Mouse (Mus musculus): Measurements from ENCODE around the gene Hoxb7. TPM values are rescaled to one million over a fixed set of nuclear protein-coding genes. Genes with fewer than 3 reads are reported as not detected.

Hoxb7 gene
- polyA plus RNA-seq, 1 experiment from 2014 or later: 3.3 TPM

DNA sequence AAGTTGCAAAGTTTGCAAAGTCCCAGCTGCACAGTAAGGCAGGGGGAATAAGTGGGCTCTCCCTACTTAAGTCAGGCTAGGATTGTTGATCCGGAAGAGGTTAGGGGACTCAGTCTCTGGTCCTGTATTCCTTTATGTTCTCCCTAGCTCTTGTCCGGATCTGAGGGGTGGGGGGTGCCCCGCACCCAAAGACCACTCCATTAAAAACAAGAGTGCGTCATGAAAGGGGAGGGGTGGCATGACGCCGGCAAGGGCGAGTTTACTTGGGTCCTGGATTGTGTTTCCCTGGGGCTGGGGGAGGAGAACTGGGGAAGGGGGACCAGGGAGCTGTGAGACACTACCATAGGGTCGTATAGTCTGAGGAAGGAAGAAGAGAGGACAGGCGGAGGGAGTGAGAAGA lies 13.4 kb downstream of the Hoxb7 start:
- Histone ChIP-seq H3K4me2 (peak overlapping the region; percentile 39; the same call in 1 of the 2 replicates), H3K9ac (no peak overlapping the region), H3K4me1 (peaks cover 33% of the 10 kb centered on the region), H3K27ac (no peak overlapping the region), H3K9me3 (no peaks in the 10 kb centered on the region), H3K36me3 (no peaks in the 10 kb centered on the region), H3K4me3 (peak overlapping the region; percentile 30; the same call in 1 of the 2 replicates), H3K27me3 (peaks cover 100% of the 10 kb centered on the region)
- ATAC-seq (ENCODE audit: insufficient number of reproducible peaks, low FRiP score, low TSS enrichment, low read depth): no peak
- WGBS: 4% methylated on average over 9 of the region's 9 CpGs

DNA sequence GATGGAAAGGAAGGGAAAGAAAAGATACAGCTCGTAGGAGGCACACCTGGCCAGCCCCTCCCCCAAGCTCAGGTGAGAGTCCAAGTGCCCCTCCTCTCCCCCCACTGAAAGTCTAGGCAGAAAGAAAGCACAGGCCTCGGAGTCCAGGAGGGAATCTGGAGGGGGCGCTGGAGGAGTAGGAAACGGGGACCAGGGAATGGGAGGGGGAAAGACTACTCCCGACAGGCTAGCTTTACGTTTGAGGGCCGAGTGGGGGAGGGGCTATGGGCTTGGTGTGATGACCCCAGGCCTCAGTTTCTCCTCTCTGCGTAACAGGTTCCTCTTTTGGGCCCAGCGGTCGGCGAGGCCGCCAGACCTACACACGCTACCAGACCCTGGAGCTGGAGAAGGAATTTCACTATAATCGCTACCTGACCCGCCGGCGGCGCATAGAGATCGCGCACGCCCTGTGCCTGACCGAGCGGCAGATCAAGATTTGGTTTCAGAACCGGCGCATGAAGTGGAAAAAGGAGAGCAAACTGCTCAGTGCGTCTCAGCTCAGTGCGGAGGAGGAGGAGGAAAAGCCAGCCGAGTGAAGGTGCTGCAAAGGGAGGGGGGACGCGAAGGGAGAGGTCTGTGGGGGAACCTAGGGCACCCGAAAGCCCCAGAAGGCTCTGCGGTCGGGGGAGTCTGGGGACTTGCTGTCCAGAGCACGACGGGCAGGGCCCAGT lies 14.1 kb downstream of the Hoxb7 start:
- 0 out of 2 replicates have a peak overlapping the region, but pooled peaks have one; percentile 5 for H3K4me3 ChIP-seq
- H3K9me3 ChIP-seq: no peaks in the 10 kb centered on the region
- no peak overlapping the region for H3K27ac ChIP-seq
- H3K9ac ChIP-seq: no peak overlapping the region
- H3K27me3 ChIP-seq: peaks cover 100% of the 10 kb centered on the region
- 7% methylated on average over 34 of the region's 35 CpGs for WGBS
- no peak for ATAC-seq (ENCODE audit: insufficient number of reproducible peaks, low FRiP score, low TSS enrichment, low read depth)
- no peak overlapping the region for H3K4me2 ChIP-seq
- H3K36me3 ChIP-seq: no peaks in the 10 kb centered on the region
- peaks cover 27% of the 10 kb centered on the region for H3K4me1 ChIP-seq

- ATAC-seq (ENCODE audit: insufficient number of reproducible peaks, low FRiP score, low TSS enrichment, low read depth): no peak
- Histone ChIP-seq H3K9me3 (no peaks in the 10 kb centered on the region), H3K4me3 (0 out of 2 replicates have a peak overlapping the region, but pooled peaks have one; percentile 5), H3K9ac (no peak overlapping the region), H3K27me3 (peaks cover 100% of the 10 kb centered on the region), H3K27ac (no peak overlapping the region), H3K4me1 (peaks cover 26% of the 10 kb centered on the region), H3K4me2 (no peak overlapping the region), H3K36me3 (no peaks in the 10 kb centered on the region)
- WGBS: 8% methylated on average over 9 of the region's 10 CpGs
These were observed 14.6 kb downstream of the Hoxb7 start for GRCm38 (mm10) chr11:96301064-96301431.

DNA sequence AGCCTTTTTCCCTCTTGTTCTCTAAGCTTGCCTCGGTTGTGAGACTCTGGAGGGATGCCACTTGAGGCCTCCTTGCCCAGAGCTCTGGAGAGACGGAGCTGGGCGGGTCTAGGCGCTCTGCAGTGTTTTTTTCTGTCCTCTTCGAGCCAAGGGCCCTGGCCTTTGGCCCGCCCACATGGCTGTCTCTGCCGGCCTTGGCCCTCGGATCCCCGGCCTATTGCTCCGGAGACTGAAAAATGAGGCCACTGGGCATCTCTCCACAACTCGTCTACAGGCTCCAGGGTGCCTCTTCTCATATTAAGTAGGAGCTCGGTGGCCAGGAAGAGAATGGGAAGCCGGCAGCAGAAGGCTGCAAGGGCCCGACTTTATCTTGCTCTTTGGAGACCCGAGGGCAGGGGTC lies 15.4 kb downstream of the Hoxb7 start:
- peaks cover 100% of the 10 kb centered on the region for H3K27me3 ChIP-seq
- H3K27ac ChIP-seq: no peak overlapping the region
- peaks cover 26% of the 10 kb centered on the region for H3K4me1 ChIP-seq
- H3K4me2 ChIP-seq: no peak overlapping the region
- H3K4me3 ChIP-seq: no peak overlapping the region
- 15% methylated on average over 15 of the region's 15 CpGs for WGBS
- ATAC-seq (ENCODE audit: insufficient number of reproducible peaks, low FRiP score, low TSS enrichment, low read depth): no peak
- H3K9me3 ChIP-seq: no peaks in the 10 kb centered on the region
- no peak overlapping the region for H3K9ac ChIP-seq
- H3K36me3 ChIP-seq: no peaks in the 10 kb centered on the region

DNA sequence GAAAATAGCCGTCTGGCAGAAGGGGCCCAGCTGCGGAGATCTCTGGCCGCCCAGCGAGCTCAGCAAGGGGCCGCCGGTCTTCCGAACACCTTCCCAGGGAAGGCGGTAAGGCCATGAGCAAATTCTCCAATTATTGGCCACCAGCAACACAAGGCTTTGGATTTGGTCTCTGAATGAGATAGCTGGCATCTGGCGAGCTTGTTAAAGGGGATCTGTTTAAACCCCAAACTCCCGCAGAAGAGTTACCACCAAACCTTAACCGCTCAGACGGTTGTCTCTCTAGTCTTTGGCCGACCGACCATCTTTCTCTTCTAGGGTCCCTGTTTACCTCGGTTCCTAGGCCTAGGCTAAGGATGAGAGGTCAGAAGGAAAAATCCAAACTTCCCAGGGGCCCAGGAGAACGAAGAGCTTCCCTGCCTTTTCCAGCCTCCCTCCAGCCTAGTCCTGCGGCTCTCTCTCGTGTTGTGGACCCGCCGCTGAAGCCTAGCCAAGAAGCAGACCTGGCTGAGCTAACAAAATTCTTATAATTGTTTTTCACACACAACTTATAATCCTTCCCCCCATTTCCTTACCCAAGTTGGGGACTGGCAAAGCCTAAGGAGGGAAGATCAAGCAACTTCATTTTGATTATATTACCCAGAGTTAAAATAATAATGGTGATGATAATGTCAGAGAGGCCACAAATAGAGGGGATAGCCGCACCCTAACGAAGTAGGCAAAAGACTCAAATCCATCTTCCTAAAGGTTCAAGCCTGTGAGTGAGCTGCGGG lies 16.1 kb downstream of the Hoxb7 start:
- Histone ChIP-seq H3K4me3 (no peak overlapping the region), H3K4me1 (peaks cover 26% of the 10 kb centered on the region), H3K27ac (no peak overlapping the region), H3K4me2 (no peak overlapping the region), H3K9me3 (no peaks in the 10 kb centered on the region), H3K9ac (no peak overlapping the region), H3K27me3 (peaks cover 100% of the 10 kb centered on the region), H3K36me3 (no peaks in the 10 kb centered on the region)
- WGBS: 14% methylated on average over 23 of the region's 23 CpGs
- ATAC-seq (ENCODE audit: insufficient number of reproducible peaks, low FRiP score, low TSS enrichment, low read depth): no peak

DNA sequence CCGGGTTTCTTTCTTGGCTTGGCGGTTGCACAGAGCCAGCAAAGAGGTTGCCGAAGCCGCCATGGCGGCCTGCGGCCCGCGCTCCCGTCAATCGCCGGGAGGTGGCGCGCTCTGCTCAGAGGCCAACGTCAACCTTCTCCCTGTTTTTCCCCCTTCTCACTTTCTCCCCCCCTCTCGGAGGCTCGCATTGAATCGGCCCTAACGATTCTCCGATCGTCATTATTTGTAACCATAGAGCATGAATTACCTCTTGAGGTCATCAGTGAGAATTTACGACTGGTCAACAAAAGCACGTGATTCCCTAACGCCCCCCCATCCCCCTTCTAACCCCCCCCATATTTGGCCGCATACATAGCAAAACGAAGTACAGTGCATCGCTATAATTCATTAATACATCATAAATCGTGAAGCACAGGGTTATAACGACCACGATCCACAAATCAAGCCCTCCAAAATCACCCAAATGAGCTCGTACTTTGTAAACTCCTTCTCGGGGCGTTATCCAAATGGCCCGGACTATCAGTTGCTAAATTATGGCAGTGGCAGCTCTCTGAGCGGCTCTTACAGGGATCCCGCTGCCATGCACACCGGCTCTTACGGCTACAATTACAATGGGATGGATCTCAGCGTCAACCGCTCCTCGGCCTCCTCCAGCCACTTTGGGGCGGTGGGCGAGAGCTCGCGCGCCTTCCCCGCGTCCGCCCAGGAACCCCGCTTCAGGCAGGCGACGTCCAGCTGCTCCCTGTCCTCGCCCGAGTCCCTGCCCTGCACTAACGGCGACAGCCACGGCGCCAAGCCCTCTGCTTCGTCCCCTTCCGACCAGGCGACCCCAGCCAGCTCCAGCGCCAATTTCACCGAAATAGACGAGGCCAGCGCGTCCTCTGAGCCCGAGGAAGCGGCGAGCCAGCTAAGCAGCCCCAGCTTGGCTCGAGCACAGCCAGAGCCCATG lies 17.0 kb downstream of the Hoxb7 start, which contains the start of gene Hoxb5:
Gene Hoxb5, plus strand, starts transcription at position 186 of the 949 bp plus-strand sequence.
- ATAC-seq (ENCODE audit: insufficient number of reproducible peaks, low FRiP score, low TSS enrichment, low read depth): no peak
- no peak within 1 kb of the TSS; the same call in 1 of the 2 replicates for H3K9ac ChIP-seq
- peak within 1 kb of the TSS; percentile 23 for H3K4me3 ChIP-seq
- H3K27ac ChIP-seq: no peak within 1 kb of the TSS
- H3K36me3 ChIP-seq: no peaks in the 10 kb centered on the region
- H3K9me3 ChIP-seq: no peaks in the 10 kb centered on the region
- H3K27me3 ChIP-seq: peaks cover 100% of the 10 kb centered on the region
- peak within 1 kb of the TSS; percentile 42 for H3K4me2 ChIP-seq
- H3K4me1 ChIP-seq: peaks cover 26% of the 10 kb centered on the region
- under 1% methylated on average over 68 of the region's 69 CpGs for WGBS

DNA sequence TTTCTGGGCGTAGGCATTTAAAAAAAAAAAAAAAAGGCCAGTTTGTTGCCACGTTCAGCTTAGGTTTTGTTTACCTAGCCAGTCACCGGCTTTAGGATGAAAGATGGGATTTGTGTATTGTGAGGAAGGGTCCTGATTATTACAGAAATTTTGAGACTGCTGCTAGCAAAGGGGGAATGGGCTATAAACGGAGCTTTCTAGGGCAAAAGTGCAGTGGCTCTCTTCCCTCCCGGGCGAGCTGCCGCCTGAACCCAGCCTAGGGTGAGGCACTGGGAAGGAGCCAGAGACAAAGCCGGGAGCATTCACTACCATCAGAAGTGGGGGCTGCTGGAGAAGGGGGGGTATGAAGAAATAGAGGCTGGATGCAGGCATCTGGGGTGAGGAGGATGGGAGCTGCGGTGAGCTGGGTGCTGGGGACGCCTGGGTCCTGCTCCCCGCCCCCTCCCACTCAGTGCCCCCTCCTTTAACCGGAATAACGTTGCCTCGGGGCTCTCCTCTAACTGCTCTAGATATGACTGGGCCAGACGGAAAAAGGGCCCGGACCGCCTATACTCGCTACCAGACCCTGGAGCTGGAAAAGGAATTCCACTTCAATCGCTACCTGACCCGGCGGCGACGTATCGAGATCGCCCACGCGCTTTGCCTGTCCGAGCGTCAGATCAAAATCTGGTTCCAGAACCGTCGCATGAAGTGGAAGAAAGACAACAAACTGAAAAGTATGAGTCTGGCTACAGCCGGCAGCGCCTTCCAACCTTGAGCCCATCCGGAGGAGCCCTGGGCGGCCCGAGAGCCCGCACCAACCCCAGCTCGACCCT lies 18.2 kb downstream of the Hoxb7 start:
- H3K27me3 ChIP-seq: peaks cover 100% of the 10 kb centered on the region
- WGBS: 6% methylated on average over 38 of the region's 38 CpGs
- H3K4me3 ChIP-seq: peak overlapping the region; percentile 3; the same call in 1 of the 2 replicates
- no peak overlapping the region for H3K27ac ChIP-seq
- no peak for ATAC-seq (ENCODE audit: insufficient number of reproducible peaks, low FRiP score, low TSS enrichment, low read depth)
- H3K4me1 ChIP-seq: peaks cover 21% of the 10 kb centered on the region
- H3K9ac ChIP-seq: no peak overlapping the region
- H3K9me3 ChIP-seq: no peaks in the 10 kb centered on the region
- 0 out of 2 replicates have a peak overlapping the region, but pooled peaks have one; percentile 10 for H3K4me2 ChIP-seq
- H3K36me3 ChIP-seq: no peaks in the 10 kb centered on the region

GRCm38 (mm10) chr11:96305505-96306182 lies 19.2 kb downstream of the Hoxb7 start:
- no peak for ATAC-seq (ENCODE audit: insufficient number of reproducible peaks, low FRiP score, low TSS enrichment, low read depth)
- H3K27ac ChIP-seq: no peak overlapping the region
- peaks cover 21% of the 10 kb centered on the region for H3K4me1 ChIP-seq
- H3K36me3 ChIP-seq: no peaks in the 10 kb centered on the region
- 66% methylated on average over 6 of the region's 6 CpGs for WGBS
- H3K4me3 ChIP-seq: no peak overlapping the region
- peaks cover 99% of the 10 kb centered on the region for H3K27me3 ChIP-seq
- H3K9ac ChIP-seq: no peak overlapping the region
- no peak overlapping the region for H3K4me2 ChIP-seq
- H3K9me3 ChIP-seq: no peaks in the 10 kb centered on the region

GRCm38 (mm10) chr11:96306183-96306907 lies 19.9 kb downstream of the Hoxb7 start:
- H3K4me3 ChIP-seq: no peak overlapping the region
- ATAC-seq (ENCODE audit: insufficient number of reproducible peaks, low FRiP score, low TSS enrichment, low read depth): no peak
- H3K4me1 ChIP-seq: peaks cover 19% of the 10 kb centered on the region

GRCm38 (mm10) chr11:96306908-96307269 lies 20.5 kb downstream of the Hoxb7 start:
- Histone ChIP-seq H3K4me2 (no peak overlapping the region), H3K9ac (no peak overlapping the region), H3K27ac (no peak overlapping the region), H3K36me3 (no peaks in the 10 kb centered on the region), H3K4me1 (peaks cover 24% of the 10 kb centered on the region), H3K9me3 (no peaks in the 10 kb centered on the region), H3K27me3 (peaks cover 99% of the 10 kb centered on the region), H3K4me3 (no peak overlapping the region)
- WGBS: 8% methylated on average over 13 of the region's 13 CpGs
- ATAC-seq (ENCODE audit: insufficient number of reproducible peaks, low FRiP score, low TSS enrichment, low read depth): no peak

More at GRCm38 (mm10) chr11:96306183-96306907, 19.9 kb downstream of the Hoxb7 start:
- Histone ChIP-seq H3K9me3 (no peaks in the 10 kb centered on the region), H3K27ac (no peak overlapping the region), H3K36me3 (no peaks in the 10 kb centered on the region), H3K27me3 (peaks cover 99% of the 10 kb centered on the region), H3K4me2 (no peak overlapping the region), H3K9ac (no peak overlapping the region)
- 24% methylated on average over 7 of the region's 7 CpGs for WGBS

Measured in limb, embryonic 15.5 days (tissue).